Mouse (Mus musculus) gastrocnemius, adult 8-10 months (tissue): ENCODE data around the gene Casp12. TPM values are rescaled to one million over a fixed set of nuclear protein-coding genes. Genes with fewer than 3 reads are reported as not detected.
A peak's percentile ranks its signal among the peaks of the same experiment; 100 is the strongest.
"Not testable (repeated sequence)": the region's sequence is repeated elsewhere in the genome, so short reads cannot be mapped to it uniquely, and the experiment has no call there.

Experiments
- DNase-seq, 2 experiments: peaks; one replicate each; pipeline ENCODE4 v3.0.0; 2022; ENCODE audit warnings: low spot score in 2 of 2
- total RNA-seq, 4 experiments: library from RNA; stranded (reverse); gene quantifications; 2 replicates each; pipeline ENCODE4 v1.2.4; 2022

The Casp12 gene
- 10 to 100 TPM in 1 of 4 experiments, 1 to 10 TPM in 3; 2.9 to 10.9 (median 7.2) TPM for total RNA-seq

DNA sequence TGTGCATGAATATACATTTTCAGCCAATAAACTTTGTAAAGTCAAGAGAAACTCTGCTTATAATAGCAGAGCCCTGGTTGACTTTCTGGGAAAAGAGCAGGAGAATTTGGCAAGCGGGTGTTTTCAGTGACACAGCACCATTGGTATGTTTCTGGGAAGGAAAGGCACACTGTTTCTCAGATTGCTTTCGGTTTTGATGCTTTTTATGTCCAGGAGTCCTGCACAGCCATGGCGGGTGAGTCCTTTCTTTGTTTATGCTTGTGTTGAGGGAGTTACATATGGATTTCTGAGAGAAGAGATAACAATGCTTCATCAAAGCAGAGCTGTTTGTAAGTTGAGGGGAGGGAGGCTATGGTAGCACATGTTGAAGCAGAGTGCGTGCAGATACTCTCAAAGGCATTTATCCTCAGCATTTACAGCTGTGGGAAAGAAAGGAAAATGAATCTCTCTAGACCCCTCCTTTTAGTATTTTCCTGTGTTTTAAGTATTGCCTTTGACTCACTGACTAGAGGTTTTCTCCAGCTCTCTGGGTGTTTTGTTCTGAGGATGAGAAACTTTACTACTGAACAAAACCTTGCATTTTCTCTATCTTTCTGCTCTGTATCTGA lies at the start of gene Casp12:
Gene Casp12 (plus strand): TSS at position 140 of the 608 bp plus-strand sequence.
- DNase-seq, result peak; percentile 4 to 11

GRCm38 (mm10) chr9:5296354-5297237 lies 48.6 kb upstream of the Casp12 start:
- no peak for DNase-seq

- no peak for DNase-seq
These were observed 46.7 kb upstream of the Casp12 start, which contains the start of gene Casp1 for GRCm38 (mm10) chr9:5298329-5299131. Gene Casp1 (plus strand): TSS chr9:5298517.

GRCm38 (mm10) chr9:5299132-5299381 lies 46.2 kb upstream of the Casp12 start:
- no peak for DNase-seq

DNA sequence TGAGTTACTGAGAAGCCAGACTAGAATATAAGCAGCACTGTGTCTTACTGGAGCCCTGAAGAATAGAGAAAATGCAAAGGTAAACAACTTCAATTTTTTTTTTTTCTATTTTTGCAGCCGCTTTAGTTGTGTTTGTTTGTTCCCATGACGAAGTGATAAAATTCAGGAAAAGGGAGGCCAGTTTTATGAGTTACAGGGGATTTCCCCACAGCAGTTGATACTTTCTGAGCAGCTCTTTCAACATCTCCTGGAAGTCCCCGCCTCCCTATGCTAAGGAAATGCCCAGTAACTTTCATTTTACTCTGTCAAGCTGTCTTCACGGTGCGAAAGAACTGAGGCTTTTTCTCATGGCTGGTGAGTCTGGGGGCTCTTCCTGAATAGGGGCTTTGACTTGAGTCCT lies 36.7 kb upstream of the Casp12 start, which contains the start of gene Casp4:
Gene Casp4 (plus strand): TSS at position 268 of the 400 bp plus-strand sequence.
- DNase-seq, result no peak

- DNase-seq, result no peak
These were observed 35.1 kb upstream of the Casp12 start for GRCm38 (mm10) chr9:5310112-5310511.

DNA sequence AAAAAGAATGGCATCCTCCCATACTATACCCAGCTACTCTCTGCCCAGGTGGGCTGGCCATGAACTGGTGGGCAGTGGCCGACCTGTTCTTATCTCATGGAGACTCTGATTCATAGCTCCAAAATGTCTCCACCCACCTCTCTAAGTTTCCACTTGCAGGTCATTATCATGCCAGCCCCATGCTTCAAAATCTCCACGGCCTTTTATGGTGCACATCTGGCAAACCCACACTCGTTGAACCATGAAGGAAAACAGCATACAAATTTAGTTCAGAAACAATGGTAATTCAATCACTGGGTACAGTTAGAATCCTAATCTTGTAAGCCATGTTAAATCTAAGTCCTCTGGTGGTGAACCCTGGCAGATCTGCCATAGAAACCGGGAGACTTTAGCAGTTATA lies 33.8 kb upstream of the Casp12 start:
- no peak for DNase-seq

GRCm38 (mm10) chr9:5328204-5328603 lies 17.0 kb upstream of the Casp12 start:
- no peak for DNase-seq

DNA sequence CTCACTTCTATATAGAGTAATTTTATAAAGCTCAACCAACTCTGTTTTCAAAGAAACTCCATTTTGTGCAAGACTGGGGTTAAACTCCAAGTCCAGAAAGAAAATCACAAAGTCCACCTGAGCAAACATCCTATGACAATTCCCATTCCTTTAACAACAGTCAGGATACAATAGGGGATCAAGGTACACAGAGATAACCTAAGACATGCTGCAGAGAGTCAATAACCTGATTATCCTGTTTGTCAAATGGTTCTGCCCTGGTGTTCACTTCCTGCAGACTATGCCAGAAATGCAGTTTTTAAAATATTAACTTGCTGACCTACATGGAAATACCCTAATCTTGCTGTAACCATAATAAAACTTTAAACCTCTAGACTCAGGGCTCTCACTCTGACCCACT lies 12.8 kb upstream of the Casp12 start:
- no peak for DNase-seq

DNA sequence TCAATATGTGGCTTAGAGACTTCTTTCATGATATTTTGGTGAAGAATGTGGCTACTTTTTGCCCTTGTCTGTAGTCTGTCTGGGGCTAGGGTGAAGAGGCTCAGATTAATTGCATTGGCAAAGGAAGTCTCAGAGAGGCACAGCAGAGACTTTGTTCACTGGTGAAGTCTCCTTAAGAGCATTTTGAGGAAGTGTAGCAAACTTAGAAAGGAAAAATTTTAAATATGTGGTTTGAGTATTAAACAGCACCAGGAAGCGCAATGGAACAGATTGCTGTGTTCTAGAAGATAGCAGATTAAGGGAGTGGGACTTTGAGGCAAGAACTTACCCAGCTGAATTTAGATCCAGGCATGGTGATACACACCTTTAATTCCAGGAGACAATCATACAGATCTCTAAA lies 11.8 kb upstream of the Casp12 start:
- no peak for DNase-seq

DNA sequence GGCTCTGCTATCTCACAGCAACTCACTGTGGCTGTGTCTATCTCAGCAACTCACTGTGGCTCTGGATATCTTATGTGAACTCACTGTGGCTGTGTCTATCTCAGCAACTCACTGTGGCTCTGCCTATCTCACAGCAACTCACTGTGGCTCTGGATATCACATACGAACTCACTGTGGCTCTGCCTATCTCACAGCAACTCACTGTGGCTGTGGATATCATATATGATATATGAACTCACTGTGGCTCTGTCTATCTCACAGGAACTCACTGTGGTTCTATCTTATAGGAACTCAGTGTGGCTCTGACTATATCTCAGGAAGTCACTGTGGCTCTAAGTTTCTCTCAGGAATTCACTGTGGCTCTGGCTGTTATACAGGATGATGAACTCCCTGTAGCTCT lies 2.1 kb upstream of the Casp12 start:
- no peak for DNase-seq

DNA sequence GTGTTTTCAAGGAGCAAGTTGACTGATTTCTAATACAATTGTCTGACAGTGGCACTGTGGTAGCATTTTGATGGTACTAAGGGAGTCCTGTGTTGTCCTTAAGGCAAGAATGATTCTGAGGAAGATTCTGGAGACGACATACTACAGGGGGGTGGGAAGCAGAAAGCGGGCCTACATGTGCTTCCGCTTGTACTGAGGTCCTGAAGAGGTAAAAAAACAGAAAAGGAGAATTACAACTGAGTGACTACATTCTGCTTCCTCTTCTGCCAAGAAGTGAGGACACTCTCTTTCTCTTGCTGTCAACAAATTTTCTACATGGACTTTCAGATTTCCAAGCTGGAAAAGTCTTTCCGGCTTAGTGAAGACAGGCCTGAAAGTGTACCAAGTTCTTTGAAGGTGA lies 1.1 kb upstream of the Casp12 start:
- no peak for DNase-seq

DNA sequence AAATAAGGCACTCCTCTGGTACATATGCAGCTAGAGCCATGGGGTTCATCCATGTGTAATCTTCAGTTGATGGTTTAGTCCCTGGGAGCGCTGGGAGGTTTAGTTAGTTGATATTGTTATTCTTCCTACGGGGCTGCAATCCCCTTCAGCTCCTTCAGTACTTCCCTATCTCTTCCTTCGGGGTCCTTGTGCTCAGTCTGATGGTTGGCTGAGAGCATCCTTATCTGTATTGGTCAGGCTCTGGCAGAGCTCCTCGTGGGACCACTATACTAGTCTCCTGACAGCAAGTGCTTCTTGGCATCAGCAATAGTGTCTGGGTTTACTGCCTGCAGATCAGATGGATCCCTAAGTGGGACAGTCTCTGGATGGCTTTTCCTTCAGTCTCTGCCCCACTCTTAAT lies 2.2 kb downstream of the Casp12 start:
- no peak for DNase-seq

DNA sequence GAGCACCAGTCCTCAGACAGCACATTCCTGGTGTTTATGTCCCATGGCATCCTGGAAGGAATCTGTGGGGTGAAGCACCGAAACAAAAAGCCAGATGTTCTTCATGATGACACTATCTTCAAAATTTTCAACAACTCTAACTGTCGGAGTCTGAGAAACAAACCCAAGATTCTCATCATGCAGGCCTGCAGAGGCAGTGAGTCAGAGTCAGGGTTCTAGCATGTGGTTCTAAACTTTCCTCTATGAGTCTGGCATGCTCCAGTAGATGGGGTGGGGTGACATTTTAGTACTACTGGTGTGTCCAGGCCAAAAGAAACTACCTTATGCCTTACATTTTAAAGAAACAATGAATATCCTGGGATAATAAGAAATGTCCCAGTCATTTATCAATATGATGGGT lies 8.4 kb downstream of the Casp12 start:
- no peak for DNase-seq

DNA sequence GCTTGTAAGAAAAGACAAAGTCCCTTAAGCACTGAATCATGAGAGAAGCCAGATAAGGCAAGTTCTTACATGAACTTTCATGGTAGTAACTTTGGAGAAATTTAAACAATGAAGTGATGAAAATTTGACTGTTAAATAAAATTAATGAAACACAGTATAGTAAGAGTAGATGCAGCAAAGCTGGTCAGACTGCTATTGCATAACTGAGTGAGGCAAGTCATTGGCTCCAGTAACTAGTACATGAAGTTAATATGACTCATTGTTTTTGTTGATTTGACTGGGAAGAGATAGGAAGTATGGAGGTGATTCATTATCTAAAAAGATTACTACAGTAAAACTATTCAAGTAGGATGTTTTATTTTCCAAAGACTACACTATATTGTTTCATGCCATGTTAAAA lies 11.6 kb downstream of the Casp12 start:
- DNase-seq, result no peak

DNA sequence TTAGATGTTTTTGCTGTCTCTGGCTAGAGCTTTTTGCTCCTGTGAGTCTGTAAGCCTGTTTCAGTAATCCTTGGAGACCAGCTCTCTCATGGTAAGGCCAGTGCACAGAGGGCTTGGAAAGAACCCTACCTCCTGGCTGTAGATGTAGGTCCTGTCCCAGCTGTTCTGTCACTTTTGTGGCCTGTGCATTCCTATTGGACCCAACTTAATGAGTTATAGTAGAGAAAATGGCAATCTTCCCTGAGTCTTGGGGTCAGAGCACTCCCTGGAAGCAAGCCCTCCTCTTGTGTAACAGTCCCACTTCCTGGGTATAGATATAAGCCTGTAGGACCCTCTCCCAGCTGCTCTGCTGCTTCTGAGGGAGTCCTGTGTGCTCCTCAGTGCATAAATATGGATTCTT lies 48.3 kb downstream of the Casp12 start:
- DNase-seq, result no peak

- DNase-seq, result not testable (repeated sequence)
These were observed 50.6 kb downstream of the Casp12 start for GRCm38 (mm10) chr9:5395861-5396260.

DNA sequence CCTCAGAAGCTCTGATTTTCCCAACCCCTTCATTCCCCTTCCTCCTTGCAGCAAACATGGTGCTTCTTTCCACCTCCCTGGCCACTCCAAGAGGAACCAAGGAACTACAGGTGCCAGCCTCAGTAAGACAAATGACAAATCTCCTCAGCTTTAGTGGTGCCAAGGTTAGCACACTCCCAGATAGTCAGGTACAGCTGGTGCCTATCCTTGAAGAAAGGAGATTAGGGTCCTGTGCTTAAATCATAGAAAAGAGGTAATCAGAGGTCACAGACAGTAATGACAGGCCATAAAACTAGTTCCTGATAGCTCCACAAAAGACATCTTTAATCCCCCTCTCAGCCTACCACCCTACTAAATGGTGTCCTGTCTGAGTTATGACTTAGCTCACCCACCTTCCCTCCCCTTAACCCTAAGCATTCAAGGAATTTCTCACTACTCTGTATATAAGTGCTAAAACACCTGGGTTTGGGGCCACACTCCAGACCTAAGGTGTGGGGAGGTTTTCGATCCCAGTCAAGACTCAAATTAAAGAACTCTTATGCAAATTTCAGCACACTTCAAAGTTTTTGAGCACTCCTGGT lies 65.8 kb downstream of the Casp12 start:
- no peak for DNase-seq

- DNase-seq, result no peak
These were observed 67.3 kb downstream of the Casp12 start for GRCm38 (mm10) chr9:5412446-5413111.

GRCm38 (mm10) chr9:5417871-5418270 lies 72.6 kb downstream of the Casp12 start:
- DNase-seq, result no peak
